Comparison of ENCODE assay signal across 8 mouse cellular contexts in genomic region chr7:65497733-65498583, GRCm38 (mm10). TPM values are rescaled to one million over a fixed set of nuclear protein-coding genes. Genes with fewer than 3 reads are reported as not detected.
A peak's percentile ranks its signal among the peaks of the same experiment; 100 is the strongest.
DNase-seq lines count a peak whose midpoint lies in the region; ATAC-seq lines count a peak whose summit lies in the region.

No protein-coding gene starts in this region.

- H3K4me2 ChIP-seq in hindbrain, embryonic 11.5 days (replicated peaks; ENCODE audit: low read depth, low read length) = no peak overlapping the region

- H3K9me3 ChIP-seq in hindbrain, embryonic 11.5 days (ENCODE audit: control insufficient read depth, low read length) = no peaks in the 10 kb centered on the region

- WGBS in hindbrain, embryonic 11.5 days = 52% methylated on average over 12 of the region's 12 CpGs

- no peak overlapping the region for H3K27ac ChIP-seq in hindbrain, embryonic 11.5 days (ENCODE audit: low read depth, low read length)

- no peaks in the 10 kb centered on the region for H3K4me1 ChIP-seq in hindbrain, embryonic 11.5 days (replicated peaks; ENCODE audit: control insufficient read depth, insufficient read depth, low read length)

- no peak overlapping the region for H3K4me3 ChIP-seq in hindbrain, embryonic 11.5 days (ENCODE audit: low read depth, low read length)

- peak; percentile 78 for DNase-seq in NIH3T3 (ENCODE audit: low read depth)
- peak; percentile 83 to 85 for DNase-seq in cerebellum, postnatal 10 days
- DNase-seq in frontal cortex, postnatal 36 days (ENCODE audit: low spot score in 2 of 2) = peak; percentile 64 to 78
- peak; percentile 81 for DNase-seq in hindbrain, embryonic 11.5 days (ENCODE audit: low spot score)
- peak; percentile 51 for DNase-seq in layer of hippocampus, adult 9-10 months (ENCODE audit: low spot score)
- DNase-seq in lung, postnatal 14 days = peak; percentile 88
- peak; percentile 41 for DNase-seq in retina, postnatal 7 days (ENCODE audit: low read depth, low spot score)

- H3K27me3 ChIP-seq in hindbrain, embryonic 11.5 days (ENCODE audit: control insufficient read depth, insufficient read depth, low read length) = no peaks in the 10 kb centered on the region

- H3K9ac ChIP-seq in hindbrain, embryonic 11.5 days (ENCODE audit: low read depth, low read length) = no peak overlapping the region

- H3K36me3 ChIP-seq in hindbrain, embryonic 11.5 days (ENCODE audit: control insufficient read depth, insufficient read depth, low read length) = no peaks in the 10 kb centered on the region

- peak; percentile 66; the same call in 1 of the 2 replicates for ATAC-seq in hindbrain, embryonic 11.5 days (ENCODE audit: low FRiP score)
- no peak for ATAC-seq in inflammation-experienced regulatory T-cells, adult 6 months

RNA-seq across cellular contexts. Expression of gene Tjp1, which starts 29.6 kb away (rescaled TPM):
- polyA plus RNA-seq in hindbrain, embryonic 11.5 days (2014; fragmentation: Nextera tagmentation; extraction: Ambion mirVana) = 17.4 and 22.8 TPM in 2 replicates
- polyA plus RNA-seq in inflammation-experienced regulatory T-cells, adult 6 months (2017; shearing (Covaris generic)) = not detected

Comparison
In these comparisons a context has a peak if more than half of its experiments do, and no peak if none do; other contexts are left out.
1. RNA of gene Tjp1, which starts 29.6 kb away (polyA plus RNA-seq): 17.4 to 22.8 TPM in hindbrain, embryonic 11.5 days; not detected in inflammation-experienced regulatory T-cells, adult 6 months; every median in the first group is over 10 times any median in the second.
2. Peak in every context shown above with its lines, with median percentiles within 50 percentile points of each other: DNase-seq.